Mouse (Mus musculus): Measurements from ENCODE around the gene Pde4b. TPM values are rescaled to one million over a fixed set of nuclear protein-coding genes. Genes with fewer than 3 reads are reported as not detected.

Pde4b gene
- polyA plus RNA-seq, 1 experiment from 2014 or later: 11.9 TPM

DNA sequence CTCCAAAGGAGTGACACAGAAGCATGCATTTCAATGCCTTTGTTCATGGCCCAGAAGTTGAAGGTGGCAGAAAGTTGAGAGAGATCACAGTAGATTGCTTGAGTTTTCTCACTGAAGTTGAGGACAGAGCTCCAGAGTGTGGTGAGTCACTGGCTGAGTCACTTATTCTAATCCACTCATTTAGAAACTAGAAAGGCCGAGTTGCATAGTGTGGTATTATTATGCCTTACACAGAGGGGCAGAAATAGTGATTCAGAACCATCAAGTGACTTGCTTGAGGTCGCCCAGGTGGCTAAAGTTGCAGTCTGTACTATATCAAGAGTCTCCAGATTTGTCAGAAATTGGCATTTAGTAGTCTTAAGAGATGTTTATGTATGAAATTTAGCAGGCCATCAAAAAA lies 306.3 kb downstream of the Pde4b start:
- WGBS: 64% methylated on average over 2 of the region's 2 CpGs
- TF ChIP-seq CTCF (IDR thresholded peaks at IDR 0.05; ENCODE audit: low read depth): no peak
- no peaks in the 10 kb centered on the region for H3K36me3 ChIP-seq (ENCODE audit: insufficient read depth, low read length)
- no peaks in the 10 kb centered on the region for H3K4me1 ChIP-seq (replicated peaks; ENCODE audit: insufficient read depth, low read length)
- H3K27me3 ChIP-seq (ENCODE audit: insufficient read depth, low read length): no peaks in the 10 kb centered on the region
- no peak overlapping the region for H3K9ac ChIP-seq (ENCODE audit: low read depth, low read length)
- no peak overlapping the region for H3K4me2 ChIP-seq (ENCODE audit: low read length)
- DNase-seq (ENCODE audit: low spot score) (no peak), ATAC-seq (replicated peaks; ENCODE audit: low FRiP score, low read depth) (no peak)
- no peak overlapping the region for H3K4me3 ChIP-seq (replicated peaks; ENCODE audit: low read depth, low read length)
- no peaks in the 10 kb centered on the region for H3K9me3 ChIP-seq (replicated peaks; ENCODE audit: low read length)
- H3K27ac ChIP-seq: no peak overlapping the region

DNA sequence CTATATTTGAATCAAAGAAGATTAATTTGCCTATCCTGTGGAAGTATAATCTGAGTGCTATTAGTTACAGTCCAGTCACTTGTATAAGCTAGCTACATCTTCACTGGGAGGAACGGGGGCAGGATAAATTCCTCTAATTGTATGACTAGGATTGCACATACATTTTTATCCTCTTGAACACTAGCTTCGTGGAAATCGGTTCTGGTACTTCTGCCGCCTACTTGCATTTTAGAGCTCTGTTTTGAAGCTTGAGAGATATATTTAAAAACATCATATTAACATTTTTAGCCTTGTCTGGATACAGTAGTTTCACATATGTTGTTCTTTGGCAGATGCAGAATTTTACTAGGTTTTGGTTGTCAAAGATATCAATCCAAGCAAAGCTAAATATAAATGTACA lies 310.0 kb downstream of the Pde4b start:
- Histone ChIP-seq H3K9me3 (replicated peaks; ENCODE audit: low read length) (no peaks in the 10 kb centered on the region), H3K36me3 (ENCODE audit: insufficient read depth, low read length) (no peaks in the 10 kb centered on the region), H3K9ac (ENCODE audit: low read depth, low read length) (no peak overlapping the region), H3K27me3 (ENCODE audit: insufficient read depth, low read length) (no peaks in the 10 kb centered on the region), H3K4me2 (ENCODE audit: low read length) (no peak overlapping the region), H3K4me3 (replicated peaks; ENCODE audit: low read depth, low read length) (no peak overlapping the region), H3K27ac (no peak overlapping the region), H3K4me1 (replicated peaks; ENCODE audit: insufficient read depth, low read length) (no peaks in the 10 kb centered on the region)
- ATAC-seq (replicated peaks; ENCODE audit: low FRiP score, low read depth): no peak
- TF ChIP-seq CTCF (IDR thresholded peaks at IDR 0.05; ENCODE audit: low read depth): no peak
- no peak for DNase-seq (ENCODE audit: low spot score)
- 90% methylated on average over 4 of the region's 4 CpGs for WGBS

DNA sequence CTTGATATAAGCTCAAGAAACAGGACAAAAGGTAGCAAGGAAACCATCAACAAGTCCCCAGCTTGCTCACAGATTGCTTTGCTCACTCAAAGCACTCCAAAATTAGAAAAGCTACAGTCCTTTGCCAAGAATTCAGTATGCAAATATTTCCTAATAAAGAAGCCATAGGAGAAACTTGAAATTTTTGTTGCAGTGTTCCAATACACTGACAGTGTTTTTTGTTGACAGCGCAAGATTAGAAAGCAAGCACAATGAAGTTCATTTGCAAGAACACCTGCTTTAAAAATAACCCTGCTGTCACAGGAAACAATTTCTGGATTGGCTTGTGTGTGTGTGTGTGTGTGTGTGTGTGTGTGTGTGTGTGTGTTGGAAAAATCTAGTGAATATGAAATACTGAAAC lies 311.2 kb downstream of the Pde4b start:
- Histone ChIP-seq H3K4me2 (ENCODE audit: low read length) (no peak overlapping the region), H3K4me3 (replicated peaks; ENCODE audit: low read depth, low read length) (no peak overlapping the region), H3K27ac (no peak overlapping the region), H3K4me1 (replicated peaks; ENCODE audit: insufficient read depth, low read length) (no peaks in the 10 kb centered on the region), H3K9ac (ENCODE audit: low read depth, low read length) (no peak overlapping the region), H3K27me3 (ENCODE audit: insufficient read depth, low read length) (no peaks in the 10 kb centered on the region), H3K36me3 (ENCODE audit: insufficient read depth, low read length) (no peaks in the 10 kb centered on the region), H3K9me3 (replicated peaks; ENCODE audit: low read length) (no peaks in the 10 kb centered on the region)
- no peak for TF ChIP-seq CTCF (IDR thresholded peaks at IDR 0.05; ENCODE audit: low read depth)
- peak; percentile 5 for DNase-seq (ENCODE audit: low spot score)
- no peak for ATAC-seq (replicated peaks; ENCODE audit: low FRiP score, low read depth)
- 88% methylated on average over 1 of the region's 1 CpGs for WGBS

DNA sequence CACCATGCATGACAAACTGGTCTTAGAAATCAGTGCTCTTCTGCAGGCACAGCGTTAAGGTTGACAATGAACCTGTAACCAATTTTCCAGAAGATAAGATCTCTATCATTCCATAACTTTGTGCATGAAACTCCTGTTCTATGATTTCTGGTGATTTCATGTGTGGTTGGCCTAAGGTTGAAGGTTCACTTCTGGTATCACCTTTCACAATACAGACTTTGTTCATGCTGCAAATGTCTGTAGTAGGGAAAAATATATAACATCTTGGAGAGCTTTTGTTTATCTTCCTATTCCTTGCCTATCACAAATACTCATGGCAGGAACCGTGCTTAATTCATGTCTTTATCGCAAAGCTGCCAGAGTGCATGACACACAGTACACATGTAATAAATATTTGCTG lies 319.5 kb downstream of the Pde4b start:
- 50% methylated on average over 3 of the region's 3 CpGs for WGBS
- Histone ChIP-seq H3K9ac (ENCODE audit: low read depth, low read length) (no peak overlapping the region), H3K27me3 (ENCODE audit: insufficient read depth, low read length) (no peaks in the 10 kb centered on the region), H3K4me1 (replicated peaks; ENCODE audit: insufficient read depth, low read length) (no peaks in the 10 kb centered on the region), H3K36me3 (ENCODE audit: insufficient read depth, low read length) (no peaks in the 10 kb centered on the region), H3K9me3 (replicated peaks; ENCODE audit: low read length) (no peaks in the 10 kb centered on the region), H3K27ac (no peak overlapping the region), H3K4me3 (replicated peaks; ENCODE audit: low read depth, low read length) (no peak overlapping the region), H3K4me2 (ENCODE audit: low read length) (no peak overlapping the region)
- ATAC-seq (replicated peaks; ENCODE audit: low FRiP score, low read depth) (no peak), DNase-seq (ENCODE audit: low spot score) (peak; percentile 35)
- TF ChIP-seq CTCF (IDR thresholded peaks at IDR 0.05; ENCODE audit: low read depth): no peak

DNA sequence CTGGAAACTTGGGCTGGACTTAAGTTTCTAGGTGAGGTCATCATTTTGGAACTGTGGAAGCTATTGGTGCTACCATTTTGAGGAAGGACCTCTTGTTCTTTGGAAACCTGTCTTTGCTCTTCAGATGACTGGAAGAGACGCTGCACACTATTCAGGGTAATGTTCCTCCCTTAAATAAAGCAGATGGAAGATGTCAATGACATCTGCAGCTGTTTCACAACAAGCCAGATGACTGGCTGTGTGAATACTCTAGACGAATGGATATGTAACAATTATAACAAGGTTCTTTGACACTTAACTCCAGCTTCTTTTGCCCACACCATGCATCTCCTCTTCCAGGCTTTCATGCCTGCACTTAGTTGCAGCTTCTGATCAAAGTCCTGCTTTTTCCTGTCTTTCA lies 320.8 kb downstream of the Pde4b start:
- H3K9ac ChIP-seq (ENCODE audit: low read depth, low read length): no peak overlapping the region
- TF ChIP-seq CTCF (IDR thresholded peaks at IDR 0.05; ENCODE audit: low read depth): no peak
- H3K9me3 ChIP-seq (replicated peaks; ENCODE audit: low read length): no peaks in the 10 kb centered on the region
- no peak overlapping the region for H3K4me2 ChIP-seq (ENCODE audit: low read length)
- H3K4me1 ChIP-seq (replicated peaks; ENCODE audit: insufficient read depth, low read length): no peaks in the 10 kb centered on the region
- 35% methylated on average over 2 of the region's 2 CpGs for WGBS
- no peaks in the 10 kb centered on the region for H3K36me3 ChIP-seq (ENCODE audit: insufficient read depth, low read length)
- DNase-seq (ENCODE audit: low spot score): peak; percentile 19
- ATAC-seq (replicated peaks; ENCODE audit: low FRiP score, low read depth): no peak
- no peak overlapping the region for H3K4me3 ChIP-seq (replicated peaks; ENCODE audit: low read depth, low read length)
- H3K27me3 ChIP-seq (ENCODE audit: insufficient read depth, low read length): no peaks in the 10 kb centered on the region
- H3K27ac ChIP-seq: no peak overlapping the region

DNA sequence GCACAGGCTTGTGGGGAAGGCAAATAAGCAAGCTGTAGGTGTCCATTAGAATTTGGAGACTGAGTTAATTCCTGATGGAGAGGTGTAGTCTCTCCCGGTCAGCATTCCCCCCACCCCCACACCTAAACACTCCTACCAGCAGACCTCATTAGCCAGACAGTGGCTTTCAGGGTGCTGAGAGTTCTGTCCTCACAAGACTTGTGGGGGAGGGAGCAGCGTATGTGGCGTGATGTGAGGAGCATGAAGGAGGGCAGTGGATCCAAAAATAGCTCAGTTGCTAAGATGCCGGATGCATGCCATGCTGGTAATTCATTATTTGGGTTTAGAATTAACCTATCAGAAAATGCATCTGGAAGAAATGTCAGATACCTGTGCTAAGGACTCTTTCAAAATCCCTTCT lies 321.6 kb downstream of the Pde4b start:
- Histone ChIP-seq H3K9me3 (replicated peaks; ENCODE audit: low read length) (no peaks in the 10 kb centered on the region), H3K36me3 (ENCODE audit: insufficient read depth, low read length) (no peaks in the 10 kb centered on the region), H3K27me3 (ENCODE audit: insufficient read depth, low read length) (no peaks in the 10 kb centered on the region), H3K4me1 (replicated peaks; ENCODE audit: insufficient read depth, low read length) (no peaks in the 10 kb centered on the region), H3K9ac (ENCODE audit: low read depth, low read length) (no peak overlapping the region), H3K27ac (no peak overlapping the region), H3K4me3 (replicated peaks; ENCODE audit: low read depth, low read length) (no peak overlapping the region), H3K4me2 (ENCODE audit: low read length) (no peak overlapping the region)
- 42% methylated on average over 4 of the region's 4 CpGs for WGBS
- ATAC-seq (replicated peaks; ENCODE audit: low FRiP score, low read depth) (no peak), DNase-seq (ENCODE audit: low spot score) (no peak)
- no peak for TF ChIP-seq CTCF (IDR thresholded peaks at IDR 0.05; ENCODE audit: low read depth)

DNA sequence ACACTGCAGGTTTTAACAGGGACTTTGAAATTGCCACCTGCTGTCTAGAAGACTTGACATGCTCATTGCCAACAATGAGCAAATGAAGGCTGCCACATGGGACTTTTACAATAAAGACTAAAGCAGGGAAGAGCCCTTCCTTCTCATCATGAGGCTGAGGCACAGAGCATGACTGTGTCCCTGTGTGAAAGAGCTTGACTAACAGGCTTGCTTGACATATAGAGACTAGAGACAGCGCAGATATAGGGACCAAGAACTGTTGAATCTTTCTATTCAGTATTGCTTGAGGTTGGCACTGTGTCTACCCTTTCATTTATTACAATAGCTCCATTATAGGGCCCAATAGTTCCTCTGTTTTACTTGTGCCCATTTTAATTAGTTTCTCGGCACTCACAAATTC lies 325.8 kb downstream of the Pde4b start:
- no peaks in the 10 kb centered on the region for H3K9me3 ChIP-seq (replicated peaks; ENCODE audit: low read length)
- no peak overlapping the region for H3K9ac ChIP-seq (ENCODE audit: low read depth, low read length)
- WGBS: 78% methylated on average over 2 of the region's 2 CpGs
- ATAC-seq (replicated peaks; ENCODE audit: low FRiP score, low read depth) (no peak), DNase-seq (ENCODE audit: low spot score) (no peak)
- TF ChIP-seq CTCF (IDR thresholded peaks at IDR 0.05; ENCODE audit: low read depth): no peak
- no peak overlapping the region for H3K27ac ChIP-seq
- H3K4me3 ChIP-seq (replicated peaks; ENCODE audit: low read depth, low read length): no peak overlapping the region
- H3K4me2 ChIP-seq (ENCODE audit: low read length): no peak overlapping the region
- H3K27me3 ChIP-seq (ENCODE audit: insufficient read depth, low read length): no peaks in the 10 kb centered on the region
- H3K4me1 ChIP-seq (replicated peaks; ENCODE audit: insufficient read depth, low read length): no peaks in the 10 kb centered on the region
- no peaks in the 10 kb centered on the region for H3K36me3 ChIP-seq (ENCODE audit: insufficient read depth, low read length)

Data from kidney, postnatal 0 days (tissue).